Mouse (Mus musculus): ENCODE measurements around the gene Zfp609. TPM values are rescaled to one million over a fixed set of nuclear protein-coding genes. Genes with fewer than 3 reads are reported as not detected.
"Not testable (repeated sequence)": the region's sequence is repeated elsewhere in the genome, so short reads cannot be mapped to it uniquely, and the experiment has no call there.

The Zfp609 gene
- polyA plus RNA-seq, 1 experiment, result 47.0 TPM

- peaks cover under 1% of the 10 kb centered on the region for H3K4me1 ChIP-seq (ENCODE audit: control insufficient read depth, insufficient read depth, low read length)
- no peak overlapping the region for H3K9ac ChIP-seq (ENCODE audit: low read depth, poor library complexity, severe bottlenecking)
- H3K27me3 ChIP-seq (ENCODE audit: control insufficient read depth, insufficient read depth, low read length, poor library complexity, severe bottlenecking), result no peaks in the 10 kb centered on the region
- no peaks in the 10 kb centered on the region for H3K9me3 ChIP-seq (replicated peaks; ENCODE audit: control insufficient read depth, insufficient read depth, low read length, poor library complexity, severe bottlenecking)
- H3K27ac ChIP-seq (ENCODE audit: insufficient read depth, low read length), result no peak overlapping the region
- TF ChIP-seq CTCF (IDR thresholded peaks at IDR 0.05; ENCODE audit: low read depth, low read length) (no peak), EP300 (IDR thresholded peaks at IDR 0.05; ENCODE audit: insufficient read depth, low read depth, low read length) (no peak), POLR2A (IDR thresholded peaks at IDR 0.05; ENCODE audit: insufficient read depth, low read length) (no peak)
- peaks cover 59% of the 10 kb centered on the region for H3K36me3 ChIP-seq (ENCODE audit: control insufficient read depth, insufficient read depth, low read length, poor library complexity, severe bottlenecking)
- H3K4me3 ChIP-seq (ENCODE audit: low read depth, low read length), result no peak overlapping the region
These were observed 129.4 kb downstream of the Zfp609 start for GRCm38 (mm10) chr9:65697992-65698391.

DNA sequence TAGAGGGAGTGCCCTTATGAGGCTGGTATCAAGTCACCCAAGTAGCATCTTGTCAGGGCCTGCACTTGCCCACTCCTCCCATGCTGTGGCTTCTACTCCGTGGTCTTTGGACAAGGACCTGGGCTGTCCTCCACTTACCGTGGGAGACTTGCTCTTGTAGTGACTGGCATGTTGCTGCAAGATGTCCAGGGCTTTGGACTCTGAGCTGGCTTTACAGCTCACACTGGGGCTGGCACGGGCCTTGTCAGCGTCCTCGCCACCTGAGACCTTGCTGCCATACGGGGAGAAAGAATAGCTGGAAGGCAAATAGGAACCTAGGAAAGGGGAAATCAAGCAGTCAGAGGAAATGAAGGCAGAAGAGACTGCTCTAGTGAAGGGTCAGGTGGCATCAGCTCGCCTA lies 130.0 kb downstream of the Zfp609 start:
- Histone ChIP-seq H3K4me1 (ENCODE audit: control insufficient read depth, insufficient read depth, low read length) (peaks cover 2% of the 10 kb centered on the region), H3K9ac (ENCODE audit: low read depth, poor library complexity, severe bottlenecking) (no peak overlapping the region), H3K27me3 (ENCODE audit: control insufficient read depth, insufficient read depth, low read length, poor library complexity, severe bottlenecking) (no peaks in the 10 kb centered on the region), H3K36me3 (ENCODE audit: control insufficient read depth, insufficient read depth, low read length, poor library complexity, severe bottlenecking) (peaks cover 58% of the 10 kb centered on the region), H3K27ac (ENCODE audit: insufficient read depth, low read length) (no peak overlapping the region), H3K9me3 (replicated peaks; ENCODE audit: control insufficient read depth, insufficient read depth, low read length, poor library complexity, severe bottlenecking) (no peaks in the 10 kb centered on the region), H3K4me3 (ENCODE audit: low read depth, low read length) (no peak overlapping the region)
- no peak for TF ChIP-seq CTCF (IDR thresholded peaks at IDR 0.05; ENCODE audit: low read depth, low read length)
- TF ChIP-seq EP300 (IDR thresholded peaks at IDR 0.05; ENCODE audit: insufficient read depth, low read depth, low read length), result no peak
- TF ChIP-seq POLR2A (IDR thresholded peaks at IDR 0.05; ENCODE audit: insufficient read depth, low read length), result no peak

GRCm38 (mm10) chr9:65696337-65696736 lies 131.0 kb downstream of the Zfp609 start:
- TF ChIP-seq EP300 (IDR thresholded peaks at IDR 0.05; ENCODE audit: insufficient read depth, low read depth, low read length), result no peak
- no peak for TF ChIP-seq POLR2A (IDR thresholded peaks at IDR 0.05; ENCODE audit: insufficient read depth, low read length)
- TF ChIP-seq CTCF (IDR thresholded peaks at IDR 0.05; ENCODE audit: low read depth, low read length), result no peak
- H3K9me3 ChIP-seq (replicated peaks; ENCODE audit: control insufficient read depth, insufficient read depth, low read length, poor library complexity, severe bottlenecking), result no peaks in the 10 kb centered on the region
- peaks cover 52% of the 10 kb centered on the region for H3K36me3 ChIP-seq (ENCODE audit: control insufficient read depth, insufficient read depth, low read length, poor library complexity, severe bottlenecking)
- H3K4me1 ChIP-seq (ENCODE audit: control insufficient read depth, insufficient read depth, low read length), result peaks cover 2% of the 10 kb centered on the region
- no peaks in the 10 kb centered on the region for H3K27me3 ChIP-seq (ENCODE audit: control insufficient read depth, insufficient read depth, low read length, poor library complexity, severe bottlenecking)
- no peak overlapping the region for H3K9ac ChIP-seq (ENCODE audit: low read depth, poor library complexity, severe bottlenecking)
- no peak overlapping the region for H3K4me3 ChIP-seq (ENCODE audit: low read depth, low read length)
- H3K27ac ChIP-seq (ENCODE audit: insufficient read depth, low read length), result no peak overlapping the region

DNA sequence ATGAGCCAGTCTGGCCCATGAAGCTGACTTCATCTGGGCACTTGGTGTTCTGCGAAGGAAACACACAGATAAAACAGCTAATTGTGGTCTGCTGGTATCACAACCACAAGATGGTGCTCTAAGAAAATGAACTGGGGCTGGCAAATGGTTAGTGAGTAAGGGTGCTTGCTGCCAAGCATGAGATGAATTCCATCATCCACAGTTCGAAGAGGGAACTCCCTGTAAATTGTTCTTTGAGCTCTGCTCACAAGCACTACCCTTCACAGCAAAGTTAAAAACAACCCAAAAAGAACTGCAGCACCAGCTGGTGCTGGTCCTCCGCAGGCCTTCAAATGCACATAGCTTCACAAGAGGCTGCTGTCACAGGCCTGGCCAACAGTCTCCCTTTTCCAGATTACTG lies 131.7 kb downstream of the Zfp609 start:
- Histone ChIP-seq H3K4me3 (ENCODE audit: low read depth, low read length) (no peak overlapping the region), H3K9ac (ENCODE audit: low read depth, poor library complexity, severe bottlenecking) (no peak overlapping the region), H3K27ac (ENCODE audit: insufficient read depth, low read length) (no peak overlapping the region), H3K9me3 (replicated peaks; ENCODE audit: control insufficient read depth, insufficient read depth, low read length, poor library complexity, severe bottlenecking) (no peaks in the 10 kb centered on the region), H3K36me3 (ENCODE audit: control insufficient read depth, insufficient read depth, low read length, poor library complexity, severe bottlenecking) (peaks cover 48% of the 10 kb centered on the region), H3K27me3 (ENCODE audit: control insufficient read depth, insufficient read depth, low read length, poor library complexity, severe bottlenecking) (no peaks in the 10 kb centered on the region), H3K4me1 (ENCODE audit: control insufficient read depth, insufficient read depth, low read length) (peaks cover 2% of the 10 kb centered on the region)
- TF ChIP-seq CTCF (IDR thresholded peaks at IDR 0.05; ENCODE audit: low read depth, low read length), result no peak
- TF ChIP-seq POLR2A (IDR thresholded peaks at IDR 0.05; ENCODE audit: insufficient read depth, low read length), result no peak
- no peak for TF ChIP-seq EP300 (IDR thresholded peaks at IDR 0.05; ENCODE audit: insufficient read depth, low read depth, low read length)

GRCm38 (mm10) chr9:65692959-65693603 lies 134.3 kb downstream of the Zfp609 start:
- H3K36me3 ChIP-seq (ENCODE audit: control insufficient read depth, insufficient read depth, low read length, poor library complexity, severe bottlenecking), result peaks cover 47% of the 10 kb centered on the region
- peaks cover 2% of the 10 kb centered on the region for H3K4me1 ChIP-seq (ENCODE audit: control insufficient read depth, insufficient read depth, low read length)
- H3K27me3 ChIP-seq (ENCODE audit: control insufficient read depth, insufficient read depth, low read length, poor library complexity, severe bottlenecking), result no peaks in the 10 kb centered on the region
- TF ChIP-seq CTCF (IDR thresholded peaks at IDR 0.05; ENCODE audit: low read depth, low read length) (no peak), EP300 (IDR thresholded peaks at IDR 0.05; ENCODE audit: insufficient read depth, low read depth, low read length) (no peak), POLR2A (IDR thresholded peaks at IDR 0.05; ENCODE audit: insufficient read depth, low read length) (no peak)
- H3K4me3 ChIP-seq (ENCODE audit: low read depth, low read length), result no peak overlapping the region
- H3K27ac ChIP-seq (ENCODE audit: insufficient read depth, low read length), result no peak overlapping the region; the same call in 1 of the 2 replicates
- no peak overlapping the region for H3K9ac ChIP-seq (ENCODE audit: low read depth, poor library complexity, severe bottlenecking)
- H3K9me3 ChIP-seq (replicated peaks; ENCODE audit: control insufficient read depth, insufficient read depth, low read length, poor library complexity, severe bottlenecking), result no peaks in the 10 kb centered on the region

DNA sequence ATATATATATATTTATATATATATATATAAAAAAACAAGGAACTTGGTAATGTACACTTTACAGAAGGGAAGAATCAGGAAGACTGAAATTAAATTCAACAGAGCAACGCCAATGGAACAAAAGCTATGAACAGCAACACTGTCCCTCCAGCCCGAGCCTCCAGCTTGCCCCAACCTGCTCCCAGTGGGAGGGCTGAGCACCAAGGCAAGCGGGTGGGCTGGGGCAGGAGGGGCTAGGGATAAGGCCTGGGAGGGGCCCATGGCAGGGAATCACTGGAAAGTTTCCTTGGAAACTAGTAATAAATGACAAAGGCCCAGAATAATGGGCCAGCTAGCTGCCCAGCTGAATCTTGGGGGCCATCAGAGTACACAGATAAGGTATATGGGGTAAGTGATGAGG lies 134.9 kb downstream of the Zfp609 start:
- no peak overlapping the region for H3K9ac ChIP-seq (ENCODE audit: low read depth, poor library complexity, severe bottlenecking)
- H3K36me3 ChIP-seq (ENCODE audit: control insufficient read depth, insufficient read depth, low read length, poor library complexity, severe bottlenecking), result peaks cover 52% of the 10 kb centered on the region
- H3K27me3 ChIP-seq (ENCODE audit: control insufficient read depth, insufficient read depth, low read length, poor library complexity, severe bottlenecking), result no peaks in the 10 kb centered on the region
- H3K27ac ChIP-seq (ENCODE audit: insufficient read depth, low read length), result no peak overlapping the region
- no peak overlapping the region for H3K4me3 ChIP-seq (ENCODE audit: low read depth, low read length)
- no peaks in the 10 kb centered on the region for H3K9me3 ChIP-seq (replicated peaks; ENCODE audit: control insufficient read depth, insufficient read depth, low read length, poor library complexity, severe bottlenecking)
- H3K4me1 ChIP-seq (ENCODE audit: control insufficient read depth, insufficient read depth, low read length), result peaks cover 2% of the 10 kb centered on the region
- TF ChIP-seq EP300 (IDR thresholded peaks at IDR 0.05; ENCODE audit: insufficient read depth, low read depth, low read length) (no peak), POLR2A (IDR thresholded peaks at IDR 0.05; ENCODE audit: insufficient read depth, low read length) (no peak), CTCF (IDR thresholded peaks at IDR 0.05; ENCODE audit: low read depth, low read length) (no peak)

GRCm38 (mm10) chr9:65689869-65690268 lies 137.5 kb downstream of the Zfp609 start:
- not testable (repeated sequence) for H3K4me1 ChIP-seq (ENCODE audit: control insufficient read depth, insufficient read depth, low read length); H3K27me3 ChIP-seq (ENCODE audit: control insufficient read depth, insufficient read depth, low read length, poor library complexity, severe bottlenecking); H3K9me3 ChIP-seq (replicated peaks; ENCODE audit: control insufficient read depth, insufficient read depth, low read length, poor library complexity, severe bottlenecking); H3K4me3 ChIP-seq (ENCODE audit: low read depth, low read length); H3K9ac ChIP-seq (ENCODE audit: low read depth, poor library complexity, severe bottlenecking)
- Histone ChIP-seq H3K36me3 (ENCODE audit: control insufficient read depth, insufficient read depth, low read length, poor library complexity, severe bottlenecking) (peaks cover 41% of the 10 kb centered on the region), H3K27ac (ENCODE audit: insufficient read depth, low read length) (0 out of 2 replicates have a peak overlapping the region, but pooled peaks have one; percentile 23)

Measured in ES-Bruce4 (cell line).